Mouse (Mus musculus): Measurements from ENCODE around the gene Papola. TPM values are rescaled to one million over a fixed set of nuclear protein-coding genes. Genes with fewer than 3 reads are reported as not detected.
A peak's percentile ranks its signal among the peaks of the same experiment; 100 is the strongest.

Gene Papola
- polyA plus RNA-seq, 1 experiment from 2014 or later = 284 TPM

- Histone ChIP-seq H3K36me3 (no peaks in the 10 kb centered on the region), H3K4me3 (no peak overlapping the region), H3K4me1 (no peaks in the 10 kb centered on the region), H3K9me3 (no peaks in the 10 kb centered on the region), H3K27me3 (peaks cover 11% of the 10 kb centered on the region), H3K4me2 (replicated peaks) (no peak overlapping the region), H3K27ac (no peak overlapping the region), H3K9ac (no peak overlapping the region)
- WGBS = 25% methylated on average over 14 of the region's 14 CpGs
- no peak for ATAC-seq (ENCODE audit: insufficient number of reproducible peaks, insufficient read depth, low FRiP score, low TSS enrichment)
Observed at GRCm38 (mm10) chr12:105869696-105870095, 85.2 kb downstream of the Papola start.

- Histone ChIP-seq H3K9ac (no peak overlapping the region), H3K4me2 (replicated peaks) (no peak overlapping the region), H3K9me3 (no peaks in the 10 kb centered on the region), H3K4me1 (no peaks in the 10 kb centered on the region), H3K36me3 (no peaks in the 10 kb centered on the region), H3K27ac (no peak overlapping the region), H3K27me3 (peaks cover 11% of the 10 kb centered on the region), H3K4me3 (no peak overlapping the region)
- no peak for ATAC-seq (ENCODE audit: insufficient number of reproducible peaks, insufficient read depth, low FRiP score, low TSS enrichment)
- 52% methylated on average over 2 of the region's 2 CpGs for WGBS
Observed at GRCm38 (mm10) chr12:105873283-105873682, 88.8 kb downstream of the Papola start.

GRCm38 (mm10) chr12:105875112-105875511, 90.6 kb downstream of the Papola start:
- Histone ChIP-seq H3K4me2 (replicated peaks) (0 out of 2 replicates have a peak overlapping the region, but pooled peaks have one; percentile 5), H3K9ac (no peak overlapping the region), H3K27ac (no peak overlapping the region), H3K36me3 (no peaks in the 10 kb centered on the region), H3K4me3 (no peak overlapping the region), H3K4me1 (no peaks in the 10 kb centered on the region), H3K9me3 (peaks cover 8% of the 10 kb centered on the region), H3K27me3 (peaks cover 8% of the 10 kb centered on the region; the same call in 1 of the 2 replicates)
- WGBS = 24% methylated on average over 17 of the region's 17 CpGs
- ATAC-seq (ENCODE audit: insufficient number of reproducible peaks, insufficient read depth, low FRiP score, low TSS enrichment) = 0 out of 2 replicates have a peak, but pooled peaks have one; percentile 43

GRCm38 (mm10) chr12:105876521-105876920, 92.0 kb downstream of the Papola start:
- Histone ChIP-seq H3K9ac (no peak overlapping the region), H3K36me3 (no peaks in the 10 kb centered on the region), H3K4me1 (no peaks in the 10 kb centered on the region), H3K27me3 (no peaks in the 10 kb centered on the region), H3K27ac (0 out of 2 replicates have a peak overlapping the region, but pooled peaks have one; percentile 36), H3K4me2 (replicated peaks) (no peak overlapping the region), H3K4me3 (no peak overlapping the region), H3K9me3 (peaks cover 9% of the 10 kb centered on the region)
- 72% methylated on average over 11 of the region's 11 CpGs for WGBS
- no peak for ATAC-seq (ENCODE audit: insufficient number of reproducible peaks, insufficient read depth, low FRiP score, low TSS enrichment)

GRCm38 (mm10) chr12:105876931-105877330, 92.4 kb downstream of the Papola start:
- 70% methylated on average over 12 of the region's 13 CpGs for WGBS

GRCm38 (mm10) chr12:105878746-105879145, 94.3 kb downstream of the Papola start:
- Histone ChIP-seq H3K4me1 (no peaks in the 10 kb centered on the region), H3K27ac (no peak overlapping the region), H3K9ac (no peak overlapping the region), H3K27me3 (no peaks in the 10 kb centered on the region), H3K4me3 (no peak overlapping the region), H3K4me2 (replicated peaks) (no peak overlapping the region), H3K36me3 (no peaks in the 10 kb centered on the region), H3K9me3 (peaks cover 9% of the 10 kb centered on the region)
- 89% methylated on average over 5 of the region's 5 CpGs for WGBS
- no peak for ATAC-seq (ENCODE audit: insufficient number of reproducible peaks, insufficient read depth, low FRiP score, low TSS enrichment)

More at GRCm38 (mm10) chr12:105876931-105877330, 92.4 kb downstream of the Papola start:
- no peak overlapping the region for H3K4me3 ChIP-seq
- peaks cover 9% of the 10 kb centered on the region for H3K9me3 ChIP-seq
- ATAC-seq (ENCODE audit: insufficient number of reproducible peaks, insufficient read depth, low FRiP score, low TSS enrichment) = no peak
- no peaks in the 10 kb centered on the region for H3K27me3 ChIP-seq
- H3K4me1 ChIP-seq = no peaks in the 10 kb centered on the region
- H3K36me3 ChIP-seq = no peaks in the 10 kb centered on the region
- H3K27ac ChIP-seq = 0 out of 2 replicates have a peak overlapping the region, but pooled peaks have one; percentile 36
- no peak overlapping the region for H3K4me2 ChIP-seq (replicated peaks)
- no peak overlapping the region for H3K9ac ChIP-seq

GRCm38 (mm10) chr12:105883799-105884514, 99.5 kb downstream of the Papola start:
- 78% methylated on average over 12 of the region's 12 CpGs for WGBS
- Histone ChIP-seq H3K27ac (no peak overlapping the region), H3K27me3 (peaks cover 4% of the 10 kb centered on the region; the same call in 1 of the 2 replicates), H3K4me2 (replicated peaks) (no peak overlapping the region), H3K9me3 (peaks cover 9% of the 10 kb centered on the region), H3K4me1 (no peaks in the 10 kb centered on the region), H3K9ac (no peak overlapping the region), H3K4me3 (no peak overlapping the region), H3K36me3 (no peaks in the 10 kb centered on the region)
- ATAC-seq (ENCODE audit: insufficient number of reproducible peaks, insufficient read depth, low FRiP score, low TSS enrichment) = no peak

- 37% methylated on average over 22 of the region's 22 CpGs for whole genome bisulfite sequencing
- Histone ChIP-seq H3K27ac (no peak overlapping the region), H3K4me2 (replicated peaks) (no peak overlapping the region), H3K27me3 (peaks cover 4% of the 10 kb centered on the region; the same call in 1 of the 2 replicates), H3K4me3 (no peak overlapping the region), H3K9ac (no peak overlapping the region), H3K9me3 (peaks cover 5% of the 10 kb centered on the region), H3K4me1 (no peaks in the 10 kb centered on the region), H3K36me3 (no peaks in the 10 kb centered on the region)
- no peak for ATAC-seq (ENCODE audit: insufficient number of reproducible peaks, insufficient read depth, low FRiP score, low TSS enrichment)
Observed at GRCm38 (mm10) chr12:105884515-105885323, 100.2 kb downstream of the Papola start.

Small RNAs within 50 kb of the gene (microRNA-seq; reads per million reads assigned to microRNA genes)
- gene Gm22120 = not detected

Other genes starting within 250 kb of the Papola start
- gene Bdkrb2, start 221.5 kb upstream of the Papola start, polyA plus RNA-seq (2016; fragmentation: Nextera tagmentation; extraction: Ambion mirVana) = 0.99 and 1.1 TPM in 2 replicates
- gene Bdkrb1, start 181.6 kb upstream of the Papola start, polyA plus RNA-seq (2016; fragmentation: Nextera tagmentation; extraction: Ambion mirVana) = not detected in 2 replicates
- 35.9 and 36.5 TPM in 2 replicates for gene Gskip, start 99.9 kb upstream of the Papola start, polyA plus RNA-seq (2016; fragmentation: Nextera tagmentation; extraction: Ambion mirVana)
- gene Atg2b, start 99.5 kb upstream of the Papola start, polyA plus RNA-seq (2016; fragmentation: Nextera tagmentation; extraction: Ambion mirVana) = 15.1 TPM in 2 replicates
- 0.22 and 0.28 TPM in 2 replicates for gene Ak7, start 78.7 kb upstream of the Papola start, polyA plus RNA-seq (2016; fragmentation: Nextera tagmentation; extraction: Ambion mirVana)
- 76.1 and 79.3 TPM in 2 replicates for gene Vrk1, start 225.5 kb downstream of the Papola start, polyA plus RNA-seq (2016; fragmentation: Nextera tagmentation; extraction: Ambion mirVana)

Data from embryonic facial prominence, embryonic 12.5 days (tissue).